Mouse (Mus musculus): ENCODE measurements around the gene Ykt6.
"Not testable (repeated sequence)": the region's sequence is repeated elsewhere in the genome, so short reads cannot be mapped to it uniquely, and the experiment has no call there.

DNA sequence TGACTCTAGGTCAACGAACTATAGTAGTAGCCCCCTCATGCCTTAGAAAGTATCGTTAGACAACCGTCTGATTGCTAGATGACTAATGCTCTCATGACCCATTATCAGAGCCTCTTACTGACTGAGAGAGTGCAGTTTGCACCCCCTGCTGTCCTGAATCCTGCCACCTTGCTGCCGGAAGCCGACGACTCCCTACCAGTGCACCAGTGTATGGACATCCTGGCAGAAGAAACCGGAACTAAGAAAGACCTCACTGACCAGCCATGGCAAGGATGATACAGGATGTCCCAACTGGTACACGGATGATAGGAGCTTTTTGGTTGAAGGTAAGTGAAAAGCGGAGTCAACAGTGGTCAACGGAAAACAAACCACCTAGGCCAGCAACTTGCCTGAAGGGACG, 21.0 kb upstream of the Ykt6 start:
- TF ChIP-seq SRF (IDR thresholded peaks at IDR 0.05; ENCODE audit: control insufficient read depth, insufficient read length, low read depth); USF1 (IDR thresholded peaks at IDR 0.05; ENCODE audit: low read depth); POLR2A (IDR thresholded peaks at IDR 0.05; ENCODE audit: insufficient read length, low read depth); CEBPB (IDR thresholded peaks at IDR 0.05; ENCODE audit: insufficient read depth, poor library complexity, severe bottlenecking): not testable (repeated sequence)
